Mouse (Mus musculus) C2C12 (cell line): ENCODE measurements around the gene Srf.

Source experiments
- CTCF ChIP-seq: IDR thresholded peaks from one replicate; pipeline ENCODE4 v1.5.1; 2011; ENCODE audit not compliant: control insufficient read depth, insufficient read depth, insufficient read length
- FOSL1 ChIP-seq: IDR thresholded peaks from one replicate; pipeline ENCODE4 v1.8.0; 2011; ENCODE audit warnings: mild to moderate bottlenecking, low read length; ENCODE audit not compliant: poor library complexity, insufficient read depth, severe bottlenecking
- MAX ChIP-seq: IDR thresholded peaks from one replicate; pipeline ENCODE4 v1.6.1; 2011; ENCODE audit warnings: mild to moderate bottlenecking, control low read depth
- MYOD1 ChIP-seq: IDR thresholded peaks from one replicate; pipeline ENCODE4 v1.6.1; 2011; ENCODE audit warnings: low read depth; ENCODE audit not compliant: control insufficient read depth, insufficient read length
- MYOG ChIP-seq: IDR thresholded peaks from one replicate; pipeline ENCODE4 v1.6.1; 2011; ENCODE audit not compliant: control insufficient read depth, insufficient read length; ENCODE audit errors: extremely low read depth
- USF1 ChIP-seq: IDR thresholded peaks from one replicate; pipeline ENCODE4 v1.6.1; 2011; ENCODE audit warnings: low read depth, mild to moderate bottlenecking, control low read depth, moderate library complexity

DNA sequence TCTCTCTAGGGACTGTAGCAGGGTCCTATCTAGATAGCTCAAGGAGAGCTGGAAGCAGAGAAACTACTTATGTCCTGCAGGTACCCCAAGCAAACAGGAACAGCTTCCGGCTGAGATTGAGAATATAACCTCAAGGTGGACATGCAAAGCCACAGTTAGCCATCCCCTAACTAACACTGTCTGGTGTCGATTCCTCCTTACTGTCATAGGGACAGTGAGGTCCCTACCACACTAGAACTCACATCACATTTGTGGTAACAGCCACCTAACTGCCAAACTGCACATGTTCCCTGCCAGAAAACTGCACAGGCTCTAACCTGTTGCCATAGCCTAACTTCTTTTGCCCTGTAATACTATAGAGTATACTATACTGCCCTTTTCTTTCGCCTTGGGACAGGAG is 2.0 kb downstream of the Srf start:
- TF ChIP-seq MYOD1 (no peak), CTCF (no peak), USF1 (no peak), MAX (no peak), FOSL1 (no peak), MYOG (no peak)
